Mouse (Mus musculus): ENCODE results near the gene Tmx1.

GRCm38 (mm10) chr12:70431428-70431827 lies 21.5 kb upstream of the Tmx1 start:
- TF ChIP-seq CTCF (IDR thresholded peaks at IDR 0.05; ENCODE audit: low read depth, low read length) (no peak), GATA1 (IDR thresholded peaks at IDR 0.05; ENCODE audit: borderline replicate concordance, low read length) (no peak), TAL1 (conservative IDR thresholded peaks at IDR 0.05; ENCODE audit: low read depth, low read length) (no peak), POLR2AphosphoS5 (IDR thresholded peaks at IDR 0.05; ENCODE audit: insufficient replicate concordance, low read depth, low read length) (no peak), GATA2 (IDR thresholded peaks at IDR 0.05; ENCODE audit: borderline replicate concordance, low read depth, low read length) (no peak)

Data from G1E (cell line).